Mouse (Mus musculus): ENCODE measurements at regions not wholly inside any gene's neighbourhood (a gene's known extent, or its start where the extent isn't known, plus 50 kb on each side); places are given as distances from the start of the nearest gene placed in this dataset.

DNA sequence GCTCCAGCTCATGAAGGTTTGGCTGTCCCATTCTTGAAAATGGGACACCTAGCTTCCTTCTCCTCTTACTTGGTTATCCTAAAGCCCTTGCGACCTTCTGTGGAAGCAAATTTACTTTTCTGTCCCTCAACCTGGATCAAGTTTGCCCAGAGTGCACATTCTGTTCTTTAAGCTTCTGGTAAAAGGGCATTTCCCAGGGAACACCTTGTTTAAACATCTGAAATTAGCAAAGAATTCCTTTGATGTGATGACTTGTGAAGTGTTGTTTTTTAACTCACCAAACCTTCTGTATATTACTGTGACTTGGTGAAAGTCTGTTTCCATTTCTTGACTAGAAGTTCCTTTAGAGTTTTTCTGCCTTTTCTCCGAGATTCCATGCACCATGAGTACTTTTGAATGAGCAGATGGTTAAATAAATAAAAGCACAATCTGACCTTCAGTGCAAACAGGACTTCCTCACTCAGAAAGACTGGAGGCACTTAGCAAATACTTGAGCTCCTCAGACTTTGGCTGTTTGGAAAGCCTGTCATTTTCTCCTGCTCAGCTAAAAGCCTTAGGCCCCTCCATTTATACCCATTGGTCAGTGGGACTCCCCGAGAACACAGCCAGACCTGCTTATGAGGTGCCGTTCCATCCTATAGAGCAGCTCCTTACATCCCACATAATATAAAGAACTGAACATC, 69.3 kb upstream of the Rprm start:
- ATAC-seq (ENCODE audit: low TSS enrichment), result no peak

DNA sequence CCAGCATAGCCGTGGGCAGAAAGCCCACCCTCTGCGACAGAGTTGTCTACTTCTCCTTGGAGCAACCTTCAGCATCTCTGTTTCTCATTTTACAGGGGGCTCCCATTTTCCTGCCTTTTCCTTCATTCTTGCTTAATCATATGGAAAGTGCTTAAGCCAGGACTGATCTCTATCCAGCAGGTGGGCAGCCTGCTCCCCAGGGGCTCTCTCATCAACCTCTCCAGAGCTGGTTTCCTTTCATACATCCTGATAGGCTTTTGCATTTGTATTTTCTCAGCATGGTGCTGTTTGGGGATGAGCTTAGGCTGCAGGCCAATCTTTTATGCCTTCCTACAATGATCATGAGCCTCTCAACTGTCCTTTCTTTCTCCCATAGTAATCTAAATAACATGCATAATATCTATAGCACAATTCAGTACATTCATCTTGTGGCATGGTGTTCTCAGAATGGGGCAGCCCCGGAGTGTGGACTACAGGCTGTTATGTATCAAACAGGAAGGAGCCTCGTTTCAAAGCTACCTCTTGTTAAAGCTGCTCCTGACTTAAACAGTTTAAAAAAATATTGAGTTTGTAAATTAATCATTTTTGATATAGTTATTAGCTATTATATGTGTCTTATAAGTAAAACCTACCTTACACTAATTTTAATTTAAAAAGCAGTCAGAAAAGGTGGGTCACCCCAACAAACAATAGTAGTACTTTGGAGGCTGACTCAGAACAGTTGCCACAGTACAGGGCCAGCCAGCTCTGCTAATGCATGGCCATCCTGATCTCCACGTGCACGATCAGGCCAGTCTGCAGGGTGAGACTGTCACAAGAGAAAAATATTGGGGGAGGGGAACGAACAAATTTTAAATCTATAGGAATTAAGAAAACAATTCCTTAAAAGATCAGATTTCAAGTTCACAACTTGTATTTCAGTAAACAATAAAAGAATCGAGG, 73.6 kb upstream of the Rprm start:
- ATAC-seq (ENCODE audit: low TSS enrichment), result no peak

DNA sequence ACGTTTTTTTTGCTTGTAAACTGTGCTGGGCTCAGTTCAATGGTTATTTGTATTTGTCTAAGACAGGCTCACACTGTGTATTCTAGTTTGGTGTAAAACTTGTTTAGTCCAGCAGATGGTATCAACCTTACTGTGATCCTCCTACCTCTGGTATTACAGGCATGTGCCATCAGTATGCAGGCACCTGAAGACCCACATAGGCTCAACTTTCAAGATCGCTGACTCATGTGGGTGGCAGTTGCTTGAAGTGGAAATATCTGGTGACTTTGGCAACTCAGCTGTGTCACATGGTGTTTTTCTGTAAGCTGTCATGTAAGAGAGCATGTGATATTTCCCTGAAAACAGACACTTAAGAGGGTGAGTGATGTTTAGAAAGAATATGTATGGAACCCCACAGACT, 92.2 kb upstream of the Rprm start:
- no peak for ATAC-seq (ENCODE audit: low TSS enrichment)

DNA sequence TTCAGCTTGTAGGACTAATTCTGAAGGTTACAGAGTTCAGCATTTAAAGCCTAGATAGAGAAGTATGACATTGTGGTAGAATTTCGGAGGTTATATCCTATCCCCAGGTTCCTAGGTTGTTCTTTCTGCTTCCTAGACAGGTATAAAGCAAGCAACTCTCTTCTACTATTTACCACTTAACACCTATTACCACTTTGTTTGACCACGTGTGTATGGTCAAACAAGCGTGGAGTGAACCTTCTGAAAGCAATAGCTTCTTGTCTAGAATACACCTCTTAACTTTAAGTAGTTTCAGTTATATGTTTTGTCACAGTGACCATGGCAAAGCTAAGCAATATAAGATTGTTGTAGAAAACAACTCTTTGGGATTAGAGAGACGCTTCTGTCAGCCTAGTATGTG, 105.5 kb upstream of the Rprm start:
- no peak for ATAC-seq (ENCODE audit: low TSS enrichment)

- no peak for ATAC-seq (ENCODE audit: low TSS enrichment)
These were observed 113.0 kb upstream of the Rprm start for GRCm38 (mm10) chr2:54198343-54198742.

- ATAC-seq (ENCODE audit: low TSS enrichment), result peak; percentile 34; the same call in 1 of the 2 replicates
These were observed 130.2 kb upstream of the Rprm start for GRCm38 (mm10) chr2:54215597-54215996.

DNA sequence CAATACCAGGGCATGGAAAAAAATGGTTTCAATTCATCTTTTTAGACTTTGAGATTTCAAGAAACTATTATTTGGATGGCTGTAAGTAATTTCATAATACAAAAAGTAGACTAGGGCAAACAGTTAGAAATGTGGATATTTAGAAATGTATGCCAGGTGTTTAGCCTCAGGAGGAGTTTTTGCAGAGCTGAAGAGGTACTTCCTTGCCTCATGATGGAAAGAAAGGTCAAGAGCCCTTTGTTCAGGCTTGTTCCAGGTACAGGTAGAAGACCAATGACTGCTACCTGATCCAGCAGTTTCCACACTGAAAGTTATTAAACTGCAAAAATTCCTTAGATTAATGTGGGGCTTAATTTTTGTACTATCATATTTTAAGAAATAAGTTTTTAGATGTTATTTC, 143.3 kb upstream of the Rprm start:
- no peak for ATAC-seq (ENCODE audit: low TSS enrichment)

- no peak for ATAC-seq (ENCODE audit: low TSS enrichment)
These were observed 143.7 kb upstream of the Rprm start for GRCm38 (mm10) chr2:54229016-54229415.

- no peak for ATAC-seq (ENCODE audit: low TSS enrichment)
These were observed 151.4 kb upstream of the Rprm start for GRCm38 (mm10) chr2:54236760-54237159.

DNA sequence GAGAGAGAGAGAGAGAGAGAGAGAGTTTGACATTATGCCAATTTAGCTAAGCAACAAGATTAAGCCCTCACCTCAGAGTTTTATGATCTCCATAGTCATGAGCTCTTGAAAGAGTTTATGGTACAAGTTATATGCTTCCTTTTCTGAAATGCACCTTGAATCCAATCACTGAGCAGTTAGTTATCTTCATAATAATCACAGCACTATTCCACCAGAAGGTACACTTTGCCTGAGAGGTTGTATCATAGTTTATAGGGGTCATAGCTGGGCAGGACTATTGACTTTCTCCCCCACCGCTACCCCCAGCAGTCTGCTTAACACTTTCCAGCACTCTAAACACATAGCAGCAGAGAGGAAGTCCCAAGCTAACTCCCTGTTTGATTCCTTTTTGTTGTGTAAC, 151.8 kb upstream of the Rprm start:
- ATAC-seq (ENCODE audit: low TSS enrichment), result no peak

- no peak for ATAC-seq (ENCODE audit: low TSS enrichment)
These were observed 171.2 kb upstream of the Galnt13 start for GRCm38 (mm10) chr2:54264773-54265452.

- ATAC-seq (ENCODE audit: low TSS enrichment), result no peak
These were observed 170.7 kb upstream of the Galnt13 start for GRCm38 (mm10) chr2:54265453-54265823.

GRCm38 (mm10) chr2:54281966-54282365, 154.2 kb upstream of the Galnt13 start:
- no peak for ATAC-seq (ENCODE audit: low TSS enrichment)

GRCm38 (mm10) chr2:54283876-54284275, 152.2 kb upstream of the Galnt13 start:
- ATAC-seq (ENCODE audit: low TSS enrichment), result no peak

DNA sequence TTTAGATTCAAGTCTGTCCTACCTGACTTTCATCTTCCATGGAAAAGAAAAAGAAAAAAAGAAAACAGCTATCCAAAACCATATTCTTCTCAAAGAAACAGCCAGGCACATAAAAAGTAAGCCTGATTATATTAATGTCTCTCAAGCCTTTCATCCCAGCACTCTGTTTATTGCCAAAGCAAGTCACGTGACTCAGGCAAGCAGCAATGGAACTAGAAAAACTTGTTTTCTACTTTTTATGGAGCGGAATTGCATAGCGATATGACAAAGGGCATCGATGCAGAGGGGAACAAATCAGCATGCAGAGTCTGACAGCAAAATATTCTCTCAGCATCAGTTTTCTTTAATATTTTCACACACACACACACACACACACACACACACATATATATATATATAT, 130.6 kb upstream of the Galnt13 start:
- no peak for ATAC-seq (ENCODE audit: low TSS enrichment)

DNA sequence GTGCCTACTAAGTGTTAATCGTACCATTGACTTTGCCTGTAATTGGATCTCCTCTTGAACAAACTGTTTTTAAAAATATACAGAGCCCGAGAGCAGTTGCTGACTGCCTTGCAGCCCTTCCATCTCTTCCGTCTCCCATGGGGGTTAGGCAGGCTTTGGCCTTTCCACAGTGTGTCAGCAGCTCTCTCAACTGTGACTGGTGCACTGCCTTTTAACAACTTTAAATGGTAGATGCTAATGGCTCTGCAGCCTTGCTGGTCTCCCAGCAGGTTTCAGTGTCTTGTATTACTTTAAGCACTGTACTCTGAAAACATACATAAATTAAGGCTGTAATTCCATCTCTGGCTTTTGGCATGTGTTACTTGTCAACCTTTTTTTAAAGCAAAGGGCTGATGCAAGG, 117.6 kb upstream of the Galnt13 start:
- ATAC-seq (ENCODE audit: low TSS enrichment), result no peak

GRCm38 (mm10) chr2:54366963-54367362, 69.2 kb upstream of the Galnt13 start:
- ATAC-seq (ENCODE audit: low TSS enrichment), result no peak

- peak; percentile 93 for ATAC-seq (ENCODE audit: low TSS enrichment)
These were observed 56.8 kb upstream of the Galnt13 start for GRCm38 (mm10) chr2:54379279-54379678.
